Mouse (Mus musculus): ENCODE measurements around the gene Dntt. TPM values are rescaled to one million over a fixed set of nuclear protein-coding genes. Genes with fewer than 3 reads are reported as not detected.

Dntt gene
- polyA plus RNA-seq, 1 experiment from 2014 or later, result not detected

Other genes with a start within 250 kb of the Dntt start
- gene Ccnj, start 198.0 kb upstream of the Dntt start, polyA plus RNA-seq (2015; fragmentation: Nextera tagmentation; extraction: Ambion mirVana), result 17.7 and 18.2 TPM in 2 replicates
- gene Zfp518a, start 134.6 kb upstream of the Dntt start, polyA plus RNA-seq (2015; fragmentation: Nextera tagmentation; extraction: Ambion mirVana), result 9.9 and 10.2 TPM in 2 replicates
- gene Blnk, start 34.7 kb upstream of the Dntt start, polyA plus RNA-seq (2015; fragmentation: Nextera tagmentation; extraction: Ambion mirVana), result 0.51 and 0.66 TPM in 2 replicates
- not detected in 2 replicates for gene Opalin, start 47.8 kb downstream of the Dntt start, polyA plus RNA-seq (2015; fragmentation: Nextera tagmentation; extraction: Ambion mirVana)
- 0.68 and 1.1 TPM in 2 replicates for gene Tll2, start 177.6 kb downstream of the Dntt start, polyA plus RNA-seq (2015; fragmentation: Nextera tagmentation; extraction: Ambion mirVana)
- 133 and 135 TPM in 2 replicates for gene Tm9sf3, start 234.7 kb downstream of the Dntt start, polyA plus RNA-seq (2015; fragmentation: Nextera tagmentation; extraction: Ambion mirVana)

Data from limb, embryonic 13.5 days (tissue).